Mouse (Mus musculus): ENCODE results near the gene Col23a1. TPM values are rescaled to one million over a fixed set of nuclear protein-coding genes. Genes with fewer than 3 reads are reported as not detected.

The Col23a1 gene
- total RNA-seq, 2 experiments from 2014 or later = 9.0 to 9.9 TPM

DNA sequence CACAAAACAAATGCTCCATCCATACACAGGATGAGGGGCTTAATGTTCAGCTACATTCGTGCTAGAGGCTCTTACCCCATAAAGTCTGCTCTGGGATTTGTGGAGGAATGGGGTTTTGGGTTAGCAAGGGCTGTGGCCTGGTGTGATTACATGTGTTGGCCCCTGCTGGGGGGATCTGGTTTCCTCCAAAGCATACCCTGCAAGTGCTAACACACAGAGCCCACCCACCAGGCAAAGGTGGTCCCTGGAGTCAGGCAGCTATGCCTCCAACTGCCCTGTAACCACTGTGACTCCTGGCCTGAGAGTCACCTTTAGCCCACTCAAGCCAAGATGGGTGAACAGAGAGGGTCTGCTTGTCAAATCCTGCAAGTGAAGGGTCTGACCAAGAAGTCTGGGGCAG lies 82.2 kb downstream of the Col23a1 start:
- no peak for DNase-seq (ENCODE audit: low spot score in 2 of 2)

DNA sequence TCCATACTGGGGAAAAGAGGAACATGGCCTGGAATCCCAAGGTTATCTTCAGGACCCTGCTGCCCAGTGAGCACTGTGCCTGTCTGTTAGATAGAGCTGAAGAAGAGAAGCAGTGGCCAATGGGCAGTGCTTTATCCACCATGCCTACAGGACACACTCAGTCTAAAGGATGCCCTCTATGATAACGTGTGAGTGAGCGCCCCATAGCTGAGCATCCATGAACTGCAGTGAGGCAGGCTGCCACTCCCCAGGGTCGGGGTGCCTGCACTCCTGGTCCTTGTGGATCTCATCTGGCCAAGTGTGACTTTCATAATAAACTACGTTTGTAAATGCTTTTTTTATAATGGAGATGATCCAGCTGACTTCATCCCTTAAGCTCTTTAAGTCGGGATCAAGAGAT lies 87.5 kb downstream of the Col23a1 start:
- no peak for DNase-seq (ENCODE audit: low spot score in 2 of 2)

DNA sequence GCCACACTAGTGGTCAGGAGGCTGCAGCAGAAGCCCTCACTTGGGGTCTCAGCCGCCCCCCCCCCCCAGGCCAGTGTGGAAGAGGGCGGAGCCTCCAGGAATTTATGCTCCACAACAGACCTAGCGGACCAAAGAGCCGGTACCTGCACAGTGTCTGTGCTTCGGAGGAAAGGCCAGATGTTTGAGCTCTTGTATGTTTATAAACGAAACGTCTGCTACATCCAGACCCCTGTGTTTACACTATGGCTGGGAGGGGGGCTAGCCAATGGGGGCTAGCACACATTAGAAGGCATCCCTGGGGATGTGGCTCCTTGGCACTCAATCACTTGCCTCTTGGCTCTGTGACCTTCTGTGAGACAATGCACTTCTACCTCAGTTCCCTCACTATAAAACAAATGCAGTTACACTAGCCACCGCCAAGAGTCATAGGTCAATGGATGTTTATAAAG lies 99.2 kb downstream of the Col23a1 start:
- DNase-seq (ENCODE audit: low spot score in 2 of 2) = no peak

DNA sequence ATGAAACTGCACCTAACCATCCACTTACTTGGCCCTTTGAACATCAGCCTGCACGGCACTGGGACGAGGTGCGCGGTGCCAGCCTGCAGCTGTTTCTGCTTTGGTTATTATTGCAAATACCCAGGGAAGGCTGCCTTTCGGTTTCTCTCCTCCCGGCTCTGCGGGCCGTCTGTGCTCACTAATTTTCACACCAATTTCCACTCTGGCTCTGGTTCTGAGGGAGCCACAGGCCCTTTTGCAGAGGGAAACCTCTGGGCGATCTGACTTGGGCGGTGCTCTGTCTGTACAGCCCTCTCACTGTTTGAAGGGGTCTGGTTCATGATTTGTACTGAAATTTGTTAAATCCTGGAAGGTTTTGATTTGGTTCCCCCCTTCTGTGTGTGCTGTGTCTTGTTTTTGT lies 100.0 kb downstream of the Col23a1 start:
- no peak for DNase-seq (ENCODE audit: low spot score in 2 of 2)

DNA sequence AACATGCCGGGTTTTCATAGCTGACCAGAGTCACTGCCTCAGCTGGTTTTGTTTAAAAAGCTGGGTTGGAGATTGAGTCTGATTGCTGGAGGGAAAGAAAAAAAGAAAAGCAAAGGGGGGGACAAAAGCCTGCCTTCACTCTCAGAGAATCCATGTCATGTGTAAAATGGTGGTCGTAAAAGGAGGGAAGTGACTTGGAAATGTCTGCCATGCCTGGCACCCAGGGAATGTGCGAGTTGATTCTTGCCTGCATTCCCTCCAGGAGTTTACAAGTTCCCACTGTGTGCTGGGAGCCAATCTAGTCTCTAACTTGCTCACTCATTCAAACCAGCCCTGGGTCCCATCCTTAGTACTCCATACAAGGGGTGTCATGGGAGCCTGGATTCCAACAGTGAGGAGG lies 100.8 kb downstream of the Col23a1 start:
- no peak for DNase-seq (ENCODE audit: low spot score in 2 of 2)

DNA sequence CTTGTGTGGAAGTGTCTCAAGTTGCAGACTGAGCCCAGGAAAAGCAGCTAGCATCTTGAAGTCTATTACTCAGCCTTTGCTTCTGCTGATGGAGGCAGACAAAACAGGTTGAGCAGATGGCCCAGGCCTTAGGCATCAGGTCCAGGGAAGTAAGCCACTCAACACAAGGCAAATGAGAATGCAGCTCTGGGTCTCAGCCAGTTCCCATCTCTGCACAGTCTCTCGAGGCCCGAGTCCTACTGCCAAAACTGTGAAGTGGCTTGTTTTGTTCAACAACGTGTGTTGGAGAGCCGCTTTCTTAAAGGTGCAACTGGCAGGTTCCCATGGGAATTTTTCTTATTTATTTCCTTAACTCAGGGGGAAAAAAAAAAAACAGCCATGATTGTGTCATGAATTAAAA lies 101.8 kb downstream of the Col23a1 start:
- peak; percentile 39 to 59 for DNase-seq (ENCODE audit: low spot score in 2 of 2)

DNA sequence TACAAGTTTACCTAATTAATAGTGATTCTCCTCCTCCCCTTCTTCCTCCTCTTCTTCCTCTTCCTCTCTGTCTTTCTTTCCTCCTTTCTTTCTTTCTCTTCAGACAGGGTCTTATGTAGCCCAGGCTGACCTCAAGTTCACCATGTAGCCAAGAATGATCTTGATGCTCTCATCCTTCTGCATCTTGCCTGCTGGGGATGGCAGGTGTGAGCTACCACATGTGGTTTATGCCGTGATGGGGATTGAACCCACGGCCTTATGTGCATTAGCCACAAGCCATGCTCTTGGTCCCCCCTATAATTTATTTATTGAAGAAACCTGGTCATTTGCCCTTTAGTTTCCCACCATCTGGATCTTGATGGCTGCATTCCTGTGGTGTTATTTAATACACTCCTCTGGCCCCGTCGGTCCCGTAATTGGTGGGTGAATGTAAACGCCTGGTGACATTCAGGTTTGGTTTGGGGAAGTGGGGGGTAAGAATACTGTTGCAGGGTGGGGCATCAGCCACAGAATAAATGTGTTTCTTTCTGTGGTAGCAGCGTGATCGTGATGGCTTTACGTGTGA lies 104.7 kb downstream of the Col23a1 start:
- DNase-seq (ENCODE audit: low spot score in 2 of 2) = no peak

DNA sequence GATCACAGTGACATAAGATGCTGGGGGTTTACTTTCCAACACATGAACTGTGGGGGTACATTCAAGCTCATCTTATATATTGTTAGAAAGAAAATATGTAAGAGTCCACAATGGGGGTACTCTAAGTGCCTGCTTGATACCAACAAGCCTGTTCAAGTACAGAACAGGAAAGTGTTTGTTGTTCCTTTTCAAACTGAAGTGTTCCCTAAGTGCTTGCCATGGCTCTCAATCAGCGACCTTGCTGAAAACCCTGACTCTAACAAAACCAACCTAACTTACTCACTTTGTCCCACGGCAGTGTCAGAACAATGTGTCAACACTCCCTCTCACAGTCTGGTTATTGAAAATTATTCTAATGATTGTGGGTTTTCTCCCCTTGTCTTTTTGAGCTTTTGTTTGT lies 106.7 kb downstream of the Col23a1 start:
- no peak for DNase-seq (ENCODE audit: low spot score in 2 of 2)

DNA sequence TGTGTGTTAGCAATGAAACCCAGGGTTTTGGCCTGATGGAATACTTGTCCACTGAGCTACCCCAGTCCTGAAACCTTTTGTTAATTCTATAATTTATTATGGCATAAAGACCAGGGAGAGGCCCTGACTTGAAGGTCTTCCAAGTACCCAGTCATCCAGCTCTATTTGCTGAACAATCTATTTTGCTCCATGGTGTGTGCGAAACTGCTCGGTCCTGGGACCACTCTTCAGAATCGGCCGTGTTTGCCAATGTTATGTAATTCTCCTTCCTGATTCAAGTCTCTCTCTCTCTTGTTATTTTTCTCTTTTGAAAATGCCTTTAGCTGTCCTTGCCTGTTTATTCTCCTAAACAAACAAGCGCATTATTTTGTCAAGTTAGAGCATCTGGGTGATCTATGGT lies 108.4 kb downstream of the Col23a1 start:
- DNase-seq (ENCODE audit: low spot score in 2 of 2) = no peak

DNA sequence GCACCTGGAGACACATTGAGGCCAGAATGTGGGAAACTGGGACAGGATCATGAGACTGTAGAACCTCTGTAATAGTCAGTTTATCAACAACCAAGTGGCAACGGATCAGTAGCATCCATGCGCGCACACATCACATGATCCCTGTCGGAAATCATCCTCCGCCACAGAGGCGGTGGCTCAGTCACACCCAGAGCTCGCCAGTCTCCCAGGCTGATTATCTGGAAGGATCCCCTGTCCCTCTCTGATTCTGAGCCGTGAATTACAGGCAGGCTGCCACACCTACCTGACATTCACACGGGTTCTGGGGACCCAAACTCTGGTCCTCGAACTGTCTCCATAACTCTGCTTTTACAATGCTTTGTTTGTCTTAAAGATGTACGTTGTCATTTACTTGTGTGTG lies 110.6 kb downstream of the Col23a1 start:
- DNase-seq (ENCODE audit: low spot score in 2 of 2) = no peak

DNA sequence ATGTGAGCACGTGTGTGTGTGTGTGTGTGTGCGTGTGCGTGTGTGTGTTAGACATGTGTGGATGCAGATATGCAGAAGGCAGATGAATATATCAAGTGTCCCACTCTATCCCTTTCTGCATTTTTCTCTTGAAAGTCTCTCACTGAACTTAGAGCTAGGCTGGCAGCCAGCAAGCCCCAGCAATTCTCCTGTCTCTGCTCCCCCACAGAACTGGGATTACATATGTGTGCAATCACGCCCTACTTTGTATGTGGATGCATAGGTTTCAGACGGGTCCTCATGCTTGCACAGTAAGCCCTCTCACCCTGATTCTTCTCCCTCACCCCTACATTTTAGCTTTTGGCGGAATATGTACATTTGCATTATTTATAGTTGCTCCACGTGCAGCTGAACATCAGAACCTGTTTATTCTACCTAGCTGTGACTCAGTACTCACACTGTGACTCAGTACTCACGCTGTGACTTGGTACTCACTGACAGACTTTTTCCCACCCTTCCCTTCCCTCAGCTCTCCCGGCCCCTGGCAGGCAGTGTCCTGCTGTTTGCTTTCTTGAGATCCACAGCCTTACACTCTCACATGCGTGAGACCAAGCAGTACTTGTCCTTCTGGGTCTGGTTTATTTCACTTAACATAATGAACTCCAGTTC lies 111.9 kb downstream of the Col23a1 start:
- no peak for DNase-seq (ENCODE audit: low spot score in 2 of 2)

DNA sequence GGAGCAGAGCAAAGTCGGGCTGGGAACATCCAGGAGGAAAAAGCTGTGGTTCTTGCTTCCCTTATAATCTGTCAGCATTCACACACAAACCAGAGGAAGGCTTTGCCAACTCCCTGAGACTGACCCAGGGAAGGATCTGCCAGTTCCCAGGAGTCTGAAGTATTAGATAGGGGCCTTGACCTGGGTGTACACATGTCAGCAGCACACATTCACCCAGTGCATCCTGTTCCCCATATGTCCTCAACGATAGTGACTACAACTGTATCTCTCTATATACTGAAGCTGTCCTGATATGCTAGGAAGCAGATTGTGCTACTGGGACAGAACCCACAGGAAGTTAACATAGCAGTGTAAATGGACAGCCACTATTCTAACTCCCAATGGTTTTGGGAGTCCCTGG lies 114.2 kb downstream of the Col23a1 start:
- no peak for DNase-seq (ENCODE audit: low spot score in 2 of 2)

DNA sequence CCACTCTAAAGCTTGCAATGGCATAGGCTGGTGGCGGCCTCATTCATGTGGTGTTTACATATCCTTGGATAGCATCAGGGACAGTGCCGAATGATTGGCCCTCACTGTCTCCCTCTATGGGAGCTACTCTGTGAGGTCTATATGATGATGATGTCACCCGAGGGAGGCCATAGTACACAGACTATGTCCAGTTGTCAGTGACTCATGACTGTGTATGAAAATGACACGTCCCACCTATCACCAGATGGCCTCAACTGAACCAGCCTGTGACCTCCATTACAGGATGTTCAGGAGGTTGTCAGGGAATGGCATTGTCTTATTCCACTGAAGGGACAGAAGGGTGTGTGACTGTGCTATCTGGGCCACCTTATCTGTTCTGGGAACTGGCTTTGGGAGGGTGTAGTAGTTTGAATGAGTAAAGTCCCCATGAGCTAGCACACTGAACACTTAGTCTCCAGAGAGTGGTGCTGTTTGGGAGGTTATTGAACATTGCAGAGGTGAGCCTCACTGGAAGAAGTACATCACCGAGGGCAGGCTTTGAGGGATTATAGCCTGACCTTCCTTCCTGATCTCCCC lies 115.2 kb downstream of the Col23a1 start:
- no peak for DNase-seq (ENCODE audit: low spot score in 2 of 2)

DNA sequence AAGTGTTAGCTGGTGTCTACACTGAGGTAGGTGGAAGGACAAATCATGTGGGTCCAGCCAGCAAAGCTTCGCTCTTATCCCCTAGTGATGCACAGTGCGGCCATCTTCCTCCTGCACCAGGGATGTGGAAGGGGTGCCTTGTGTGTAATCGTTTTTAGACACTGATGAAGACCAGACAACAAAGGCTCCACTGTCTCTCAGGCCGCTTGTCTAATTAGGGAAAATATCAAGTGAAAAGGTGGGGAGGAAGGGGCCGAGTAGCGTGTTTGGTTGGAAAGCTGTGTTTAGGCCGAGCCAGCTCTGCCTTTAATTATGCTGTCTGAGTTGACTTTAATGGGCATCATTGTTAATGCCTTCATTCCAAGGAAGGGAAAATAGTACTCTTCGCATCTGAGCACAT lies 116.8 kb downstream of the Col23a1 start:
- no peak for DNase-seq (ENCODE audit: low spot score in 2 of 2)

DNA sequence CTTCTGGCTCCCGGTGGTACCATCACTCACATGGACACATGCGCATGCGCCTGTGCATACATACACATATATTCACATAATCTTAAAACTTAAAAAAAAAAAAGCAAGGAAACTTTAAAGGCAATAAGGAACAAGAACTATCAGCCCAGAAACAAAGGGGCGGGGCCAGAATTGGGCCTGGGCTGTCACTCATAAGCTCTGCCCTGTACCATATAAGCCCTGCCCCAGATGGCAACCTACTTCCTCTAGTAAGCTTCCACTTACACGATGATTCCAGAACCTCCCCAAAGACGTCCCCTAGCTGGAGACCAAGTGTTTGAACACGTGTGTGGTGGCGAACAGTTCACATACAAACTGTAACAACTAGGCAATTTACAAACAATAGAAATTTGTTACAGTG lies 117.6 kb downstream of the Col23a1 start:
- no peak for DNase-seq (ENCODE audit: low spot score in 2 of 2)

DNA sequence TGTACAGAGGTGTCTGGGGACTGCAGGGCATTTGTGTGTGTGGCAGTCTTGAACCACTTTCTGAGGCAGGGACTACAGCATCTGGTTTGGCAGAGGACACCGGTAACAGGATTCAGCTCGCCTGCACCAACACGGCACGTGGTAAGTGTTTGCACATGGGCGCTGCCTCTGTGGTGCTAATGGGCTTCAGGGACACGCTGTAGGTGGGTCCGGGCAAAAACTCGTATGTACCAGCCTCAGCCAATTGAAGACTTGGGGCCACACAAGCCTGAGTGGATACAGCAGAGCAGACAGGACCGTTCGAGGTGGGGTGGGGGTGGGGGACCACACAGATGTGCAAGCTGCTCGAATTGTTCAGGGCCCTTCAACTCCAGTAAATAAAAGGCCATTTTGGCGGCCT lies 121.1 kb downstream of the Col23a1 start:
- DNase-seq (ENCODE audit: low spot score in 2 of 2) = no peak

DNA sequence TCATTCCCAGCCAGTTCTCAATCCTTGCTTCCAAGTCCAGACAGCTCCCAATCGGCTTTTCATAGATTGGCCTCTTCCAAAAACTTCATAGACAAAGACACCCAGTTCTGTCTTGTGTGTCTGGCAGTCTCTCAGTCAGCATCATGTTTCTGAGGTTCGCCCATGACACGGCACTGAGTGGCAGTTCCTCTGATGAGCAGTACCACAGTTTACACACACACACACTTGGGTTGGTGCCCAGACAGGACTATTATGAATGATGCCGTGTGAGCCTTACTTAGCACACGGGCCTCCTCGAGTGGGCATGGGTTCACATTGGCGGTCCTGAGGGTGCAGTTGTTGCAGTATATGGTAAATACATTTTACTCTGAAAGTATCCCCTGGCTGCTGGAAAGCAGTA lies 124.8 kb downstream of the Col23a1 start:
- no peak for DNase-seq (ENCODE audit: low spot score in 2 of 2)

DNA sequence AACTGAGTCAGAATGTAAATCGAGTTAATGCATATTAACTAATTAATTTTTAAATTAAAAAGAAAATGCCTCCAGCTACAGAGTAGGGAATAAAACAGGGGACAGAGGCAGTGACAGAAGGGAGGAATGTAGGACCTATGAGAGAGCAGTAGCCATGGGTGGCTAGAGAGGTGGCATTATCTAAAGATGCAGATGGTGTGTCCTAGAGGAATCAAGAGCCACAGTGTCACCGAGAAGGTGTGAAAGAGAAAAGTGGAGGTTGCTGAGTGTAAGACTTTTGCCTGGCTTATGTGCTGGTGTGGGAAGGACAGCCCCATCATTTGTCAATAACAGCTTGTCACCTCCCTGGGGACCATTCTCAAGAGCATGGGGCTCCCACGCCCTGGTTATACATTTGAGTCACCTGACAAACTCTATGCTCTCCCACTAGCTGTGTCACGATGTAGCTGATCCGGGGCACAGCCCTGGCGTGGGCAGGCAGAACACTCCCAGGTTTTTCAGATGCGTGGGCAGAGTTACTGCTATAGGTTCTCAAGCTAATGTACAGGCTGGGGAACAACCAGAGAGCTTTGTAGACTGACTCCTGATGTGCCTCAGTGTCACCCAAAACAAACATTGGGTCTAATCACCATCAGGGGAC lies 125.4 kb downstream of the Col23a1 start:
- no peak for DNase-seq (ENCODE audit: low spot score in 2 of 2)

DNA sequence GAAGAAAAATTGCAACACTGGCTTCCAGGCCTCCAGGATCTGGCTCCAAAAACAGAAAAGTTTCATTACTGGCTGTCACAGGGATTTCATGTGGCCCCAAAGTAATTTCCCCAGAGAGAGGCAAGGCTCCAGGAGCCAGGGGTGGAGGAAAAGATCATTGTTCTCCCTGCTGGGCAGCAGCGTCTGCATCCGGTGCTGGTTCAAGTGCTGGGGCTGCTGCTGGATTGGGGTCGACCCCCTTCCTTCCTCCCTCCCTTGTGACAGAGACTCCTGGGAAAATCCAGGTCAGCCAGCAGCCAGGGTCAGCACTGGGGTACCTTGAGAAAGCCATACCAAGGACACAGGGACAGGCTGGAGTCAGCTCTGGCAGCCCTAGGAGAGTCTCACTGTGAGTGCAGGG lies 129.1 kb downstream of the Col23a1 start:
- no peak for DNase-seq (ENCODE audit: low spot score in 2 of 2)

DNA sequence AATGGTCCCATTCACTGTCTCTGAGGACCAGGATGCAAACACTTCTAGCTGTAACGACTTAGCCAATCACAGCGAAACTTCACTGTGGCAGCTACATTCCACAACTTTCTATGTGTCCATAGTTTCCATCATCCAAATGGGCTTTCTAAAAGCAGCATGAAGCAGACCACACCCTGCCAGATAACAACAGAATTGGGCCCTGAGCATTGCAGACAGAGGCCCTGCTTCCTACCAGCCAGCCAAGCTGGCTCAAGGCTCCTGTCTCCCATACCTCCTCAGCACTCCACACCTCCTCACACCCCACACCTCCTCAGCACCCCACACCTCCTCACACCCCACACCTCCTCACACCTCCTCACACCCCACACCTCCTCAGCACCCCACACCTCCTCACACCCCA lies 132.2 kb downstream of the Col23a1 start:
- no peak for DNase-seq (ENCODE audit: low spot score in 2 of 2)

DNA sequence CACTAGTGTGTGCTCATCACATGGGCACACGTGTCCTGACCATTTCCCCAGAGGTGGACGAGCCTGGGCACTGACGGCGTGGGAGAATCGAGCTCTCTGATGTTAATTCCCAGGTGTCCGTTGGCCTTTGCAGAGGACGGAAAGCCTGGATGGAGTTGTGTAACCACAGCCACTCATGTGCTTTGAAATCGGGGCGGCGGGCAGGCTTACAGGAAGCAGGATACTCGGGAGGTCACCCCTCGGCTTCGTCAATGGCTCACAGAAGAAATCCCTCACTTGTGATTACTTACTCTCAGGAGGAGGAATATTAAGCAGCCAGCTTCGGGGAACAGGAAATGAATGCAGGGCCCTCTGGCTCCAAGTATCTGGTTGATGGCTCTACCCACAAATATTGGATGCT lies 133.0 kb downstream of the Col23a1 start:
- DNase-seq (ENCODE audit: low spot score in 2 of 2) = no peak

DNA sequence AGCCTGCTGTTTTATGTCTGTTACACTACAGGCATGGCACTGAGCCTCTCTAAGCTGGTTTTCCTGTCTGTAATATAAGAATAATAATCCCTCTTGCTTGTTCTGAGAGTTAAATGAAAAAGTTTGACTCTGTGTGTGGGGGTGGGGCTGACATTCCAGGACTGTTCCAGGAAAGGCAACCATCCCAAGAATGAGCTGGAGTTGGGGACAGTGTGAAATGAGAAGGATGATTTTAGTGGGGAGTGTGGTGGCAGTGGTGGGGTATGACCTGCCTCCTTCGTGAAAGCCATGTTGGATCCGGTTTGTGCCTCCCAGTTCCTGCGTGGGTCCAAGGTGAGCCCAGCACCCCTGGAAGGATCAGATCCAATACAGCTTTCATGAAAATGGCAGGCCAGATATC lies 136.4 kb downstream of the Col23a1 start:
- DNase-seq (ENCODE audit: low spot score in 2 of 2) = no peak

All from layer of hippocampus, postnatal 10 days (tissue).